Mouse (Mus musculus) kidney, postnatal 4 days (tissue): ENCODE measurements around the gene Gpr135.
A peak's percentile ranks its signal among the peaks of the same experiment; 100 is the strongest.
"Not testable (repeated sequence)": the region's sequence is repeated elsewhere in the genome, so short reads cannot be mapped to it uniquely, and the experiment has no call there.

Experiments
- DNase-seq, 2 experiments: peaks; one replicate each; pipeline ENCODE4 v3.0.0; 2021; ENCODE audit warnings: mixed read lengths in 2 of 2

The Gpr135 gene

DNA sequence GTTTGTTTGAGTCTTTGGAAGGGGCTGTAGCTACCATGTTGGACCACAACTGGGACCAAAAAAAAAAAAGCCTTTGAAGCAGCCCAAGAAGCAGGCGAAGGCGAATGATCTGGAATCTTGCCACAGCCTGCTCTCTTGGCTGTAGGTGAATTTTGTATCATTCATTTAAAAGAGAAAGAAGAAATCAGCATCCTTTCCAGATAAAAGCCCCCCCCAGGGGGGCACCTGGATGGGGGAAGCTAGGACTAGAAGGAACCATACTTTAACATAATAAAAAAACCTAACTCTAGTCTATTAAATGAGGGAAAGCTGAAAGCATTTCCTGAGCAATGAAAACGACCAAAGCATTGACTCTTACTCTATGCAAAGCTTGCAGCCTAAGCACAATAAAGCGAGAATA is 20.1 kb downstream of the Gpr135 start:
- DNase-seq = no peak

DNA sequence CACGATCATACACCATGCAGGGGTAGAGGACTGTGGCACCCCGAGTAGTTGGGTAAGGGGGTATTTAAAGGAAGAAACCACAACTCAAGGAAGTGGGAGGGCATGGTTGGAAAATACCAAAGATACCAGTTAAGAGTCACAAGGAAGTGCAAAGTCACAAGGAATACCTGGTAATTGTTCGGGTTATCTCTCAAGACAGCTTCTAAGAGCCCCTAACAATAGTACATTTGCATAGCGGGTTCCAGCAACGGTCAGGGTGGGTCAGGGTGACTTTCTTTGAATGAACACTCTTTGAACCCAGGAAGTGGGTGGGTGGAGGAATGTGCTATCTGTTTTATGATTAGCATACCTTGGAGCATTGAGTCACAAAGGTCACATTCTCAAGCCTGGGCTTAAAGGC is 20.8 kb downstream of the Gpr135 start:
- not testable (repeated sequence) for DNase-seq

DNA sequence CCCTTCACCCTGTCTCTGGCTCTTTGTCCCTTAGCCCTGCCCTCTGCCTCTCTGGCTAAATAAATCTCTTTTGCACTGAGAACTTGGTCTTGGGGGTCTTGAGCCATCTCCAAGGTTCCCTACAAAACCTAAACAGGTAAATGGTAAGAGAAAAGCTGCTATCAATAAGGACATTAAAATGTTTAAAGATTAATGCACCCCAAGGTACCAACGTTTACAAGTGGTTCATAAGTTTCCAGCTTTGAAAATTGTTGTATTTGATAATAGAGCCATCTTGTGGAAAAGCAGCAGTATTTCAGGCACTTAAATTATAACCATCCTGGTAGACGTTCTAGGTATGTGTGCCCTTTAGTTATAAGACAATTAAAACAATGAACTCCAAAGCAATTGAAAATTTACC is 23.4 kb downstream of the Gpr135 start:
- no peak for DNase-seq

DNA sequence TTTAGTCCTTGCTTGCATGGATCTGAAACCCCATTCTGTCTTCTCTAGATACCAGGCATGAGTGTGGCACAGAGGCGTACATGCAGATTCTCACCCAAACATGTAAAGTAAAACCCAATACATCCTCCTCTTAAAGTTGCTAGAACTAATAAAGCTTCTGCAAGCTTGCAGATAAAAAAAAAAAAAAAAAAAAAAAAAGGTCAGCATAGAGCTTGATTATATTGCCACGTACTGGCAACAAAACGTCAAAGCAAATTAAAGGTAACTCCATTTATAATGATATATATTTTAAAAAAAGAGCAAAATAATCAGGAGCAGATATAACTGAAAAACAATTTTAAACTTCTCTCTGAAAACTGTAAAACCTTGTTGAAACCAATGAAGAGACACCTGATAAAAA is 29.7 kb downstream of the Gpr135 start:
- no peak for DNase-seq

DNA sequence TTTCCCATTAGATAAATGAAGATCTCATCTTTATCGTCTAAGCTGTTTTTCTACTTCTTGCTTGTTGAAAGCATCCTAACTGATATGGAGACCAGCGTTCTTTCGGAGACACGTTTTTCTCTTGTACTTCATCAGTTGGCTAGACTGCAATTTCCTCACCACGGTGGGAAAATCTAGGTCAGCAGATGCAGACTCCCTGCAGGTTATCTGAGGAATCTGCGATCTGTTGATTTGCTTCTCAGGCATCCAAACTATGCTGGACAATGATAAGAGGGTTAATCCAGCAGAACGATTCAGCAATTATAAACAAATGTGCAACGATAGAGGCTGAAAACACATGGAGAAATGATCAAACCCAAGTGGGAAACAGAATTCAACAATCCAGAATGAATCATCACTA is 31.4 kb downstream of the Gpr135 start:
- no peak for DNase-seq

DNA sequence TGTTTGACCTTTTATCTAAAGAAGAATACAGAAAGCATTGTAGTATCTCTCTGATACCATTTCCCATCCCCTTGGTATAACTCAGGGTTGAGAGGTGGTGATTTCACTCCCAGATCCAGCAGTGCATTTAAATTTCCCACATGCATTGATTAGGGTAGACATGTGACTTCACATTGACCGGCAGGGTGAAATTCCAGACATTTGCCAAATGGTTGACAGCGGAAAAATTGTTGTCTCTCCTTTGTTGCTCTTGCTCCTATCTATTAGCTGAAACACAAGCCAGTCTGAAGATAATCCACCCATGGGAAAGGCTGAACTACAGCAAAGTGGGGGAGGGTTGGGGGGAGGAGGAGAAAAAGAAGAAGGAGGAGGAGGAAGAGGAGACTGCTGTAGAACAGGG is 32.1 kb downstream of the Gpr135 start:
- no peak for DNase-seq

DNA sequence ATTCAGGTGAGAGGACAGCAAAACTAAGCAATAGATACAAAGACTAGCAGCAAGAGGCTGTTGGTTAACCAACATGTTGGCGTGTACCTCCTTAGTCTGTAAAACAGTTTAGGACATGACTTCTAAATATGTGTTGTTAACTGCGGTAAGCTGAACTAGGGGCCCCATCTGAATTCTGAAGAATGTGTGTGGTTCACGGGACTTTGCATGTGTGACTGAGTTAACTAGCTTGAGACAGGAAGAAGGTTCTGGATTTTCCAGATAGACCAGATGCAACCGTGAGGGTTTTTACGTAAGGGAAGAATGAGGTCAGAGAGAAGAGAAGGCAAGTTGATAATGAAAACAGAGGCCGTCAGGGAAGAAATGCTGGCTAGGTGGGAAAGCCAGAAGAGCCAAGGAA is 33.9 kb downstream of the Gpr135 start:
- DNase-seq = no peak

DNA sequence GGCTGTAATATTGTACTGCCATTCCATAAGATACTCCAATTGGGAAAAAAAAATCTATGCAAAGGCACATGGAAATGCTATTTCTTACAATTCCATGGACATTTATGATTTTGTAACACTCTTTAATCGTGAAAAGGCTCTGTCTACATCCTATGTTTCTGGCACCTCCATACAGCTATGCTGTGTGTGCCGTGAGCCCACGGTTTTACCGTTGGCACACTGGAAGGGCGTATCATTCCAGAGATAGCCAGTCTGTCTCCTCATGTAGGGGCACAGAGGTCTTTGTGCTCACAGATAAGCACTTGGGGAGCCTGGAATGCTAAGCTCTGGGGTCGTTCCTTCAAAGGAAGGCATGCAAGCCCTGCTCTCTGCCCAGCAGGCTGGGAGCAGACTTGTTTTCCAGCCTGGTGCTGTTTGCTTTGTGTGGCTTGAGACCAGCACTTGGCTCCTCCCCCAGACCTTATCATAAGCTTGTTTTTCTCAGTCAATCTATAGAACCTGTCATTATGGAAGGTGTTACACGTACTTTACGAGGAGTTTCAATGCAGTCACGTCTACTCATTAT is 34.7 kb downstream of the Gpr135 start:
- no peak for DNase-seq

DNA sequence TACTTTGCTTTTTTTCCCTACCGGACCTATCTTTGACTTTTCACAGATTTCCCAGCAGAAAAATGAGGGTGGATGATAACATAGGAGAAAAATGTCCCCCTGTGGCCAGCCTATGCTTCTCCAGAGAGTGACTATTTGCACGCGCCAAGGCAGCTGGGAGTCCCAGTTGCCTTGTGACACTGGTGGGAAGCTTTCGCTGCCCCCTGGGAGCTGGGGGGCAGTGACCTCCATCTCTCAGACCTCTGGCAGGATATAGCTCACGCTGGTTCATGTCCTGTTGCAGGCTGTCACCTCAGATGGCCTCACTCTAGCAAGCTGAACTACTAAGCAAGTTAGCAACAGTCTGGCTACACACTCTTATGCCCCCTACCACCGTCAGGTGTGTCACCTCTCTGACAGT is 39.1 kb downstream of the Gpr135 start:
- peak; percentile 58 to 73 for DNase-seq

DNA sequence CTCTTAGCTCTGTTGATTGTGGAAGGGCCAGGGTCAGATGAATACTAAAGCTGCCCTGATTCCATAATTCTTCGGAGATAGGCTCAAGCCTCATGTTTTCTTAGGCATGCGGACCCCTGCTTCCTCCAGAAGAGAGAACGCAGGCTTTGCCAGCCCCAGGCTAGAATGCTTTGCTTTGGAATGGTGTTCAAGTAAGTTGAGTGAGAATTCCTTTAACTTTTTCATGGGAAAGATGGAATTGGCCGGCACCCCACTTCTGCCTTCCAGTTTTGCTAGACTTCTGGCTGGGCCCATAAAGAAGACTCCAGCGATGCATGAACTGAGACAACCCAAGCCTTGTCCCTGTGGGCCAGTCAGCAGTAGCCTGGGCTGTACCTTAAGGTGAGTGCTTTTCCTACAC is 39.8 kb downstream of the Gpr135 start:
- DNase-seq = peak; percentile 41 to 60

DNA sequence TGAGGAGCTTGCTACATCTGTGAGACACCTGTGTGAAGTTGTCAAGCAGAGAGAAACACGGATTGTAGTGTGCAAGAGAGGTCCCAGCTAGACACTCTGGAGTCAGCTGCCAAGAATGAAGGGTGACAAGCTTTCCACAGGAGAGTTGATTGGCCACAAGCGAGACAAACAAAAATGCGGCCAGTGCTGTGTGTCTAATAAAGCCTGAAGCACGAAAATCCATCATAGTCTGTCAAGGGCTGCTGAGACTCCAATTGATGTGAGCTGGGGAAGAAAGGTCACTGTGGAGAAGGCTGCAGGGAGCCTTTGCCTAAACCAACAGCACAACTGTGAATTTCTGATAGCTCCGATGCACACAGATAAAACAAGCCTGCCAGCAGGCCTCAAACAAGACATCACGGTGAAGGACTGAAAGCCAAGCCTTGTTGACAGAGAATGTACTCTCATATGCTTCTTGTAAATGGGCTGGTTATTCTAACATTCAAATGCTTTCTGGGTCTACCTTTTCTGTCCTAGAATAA is 45.6 kb downstream of the Gpr135 start:
- DNase-seq = no peak

DNA sequence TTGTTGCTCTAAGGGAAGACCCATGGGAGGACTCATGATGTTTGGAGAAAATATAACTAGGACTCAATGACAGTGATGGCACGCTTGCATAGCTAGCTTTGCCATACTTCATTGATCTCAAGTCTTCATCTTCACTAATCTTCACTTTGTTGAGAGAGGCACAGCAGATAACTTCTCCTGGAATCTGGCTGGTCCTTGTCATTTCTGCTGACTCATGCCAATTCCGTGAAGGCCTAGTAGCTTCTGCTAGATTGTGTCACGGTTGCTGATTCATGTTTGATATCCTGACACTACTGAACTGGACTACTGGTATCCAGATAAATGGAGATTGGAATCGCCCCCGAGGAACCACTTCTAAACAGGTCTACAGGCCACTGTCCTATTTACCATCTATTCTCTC is 47.4 kb downstream of the Gpr135 start:
- DNase-seq = no peak

DNA sequence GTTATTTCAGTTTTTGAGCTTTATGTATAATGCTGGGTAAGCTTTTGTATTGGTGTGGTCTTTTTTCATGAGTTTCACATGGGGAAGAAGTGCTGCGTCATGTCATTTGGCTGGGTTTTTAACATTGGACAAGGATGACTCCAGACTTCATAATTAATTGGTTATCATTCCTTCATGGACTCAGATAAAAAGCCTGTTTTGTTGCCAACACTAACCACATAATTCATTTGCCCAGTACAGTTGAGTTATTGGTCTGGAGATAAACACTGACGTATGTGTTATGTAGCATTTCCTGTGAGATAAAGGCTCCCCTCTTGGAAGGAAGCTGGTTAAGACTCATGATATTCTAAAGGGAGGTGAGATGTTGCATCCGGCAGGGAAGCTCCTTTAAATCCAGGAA is 48.1 kb downstream of the Gpr135 start:
- no peak for DNase-seq

DNA sequence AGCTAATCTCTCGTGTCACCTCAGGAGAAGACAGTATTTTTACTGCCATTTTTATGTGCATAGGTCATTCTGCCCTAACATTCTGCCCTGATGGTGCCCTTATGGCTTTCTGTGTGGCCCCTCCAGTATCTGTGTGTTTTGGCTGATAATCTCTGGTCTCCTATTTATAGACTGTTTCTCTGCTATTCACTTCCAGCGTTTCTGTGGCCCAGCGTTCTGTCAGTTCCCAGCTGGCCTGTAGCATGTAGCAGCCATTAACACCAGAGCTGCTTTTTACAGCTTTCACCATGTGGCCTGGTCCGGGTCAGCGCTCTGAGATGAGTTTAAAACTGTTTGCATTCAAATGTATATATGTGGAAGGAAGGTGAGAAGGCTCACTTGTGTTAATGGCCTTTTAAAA is 49.4 kb downstream of the Gpr135 start:
- DNase-seq = peak; percentile 35 to 50

DNA sequence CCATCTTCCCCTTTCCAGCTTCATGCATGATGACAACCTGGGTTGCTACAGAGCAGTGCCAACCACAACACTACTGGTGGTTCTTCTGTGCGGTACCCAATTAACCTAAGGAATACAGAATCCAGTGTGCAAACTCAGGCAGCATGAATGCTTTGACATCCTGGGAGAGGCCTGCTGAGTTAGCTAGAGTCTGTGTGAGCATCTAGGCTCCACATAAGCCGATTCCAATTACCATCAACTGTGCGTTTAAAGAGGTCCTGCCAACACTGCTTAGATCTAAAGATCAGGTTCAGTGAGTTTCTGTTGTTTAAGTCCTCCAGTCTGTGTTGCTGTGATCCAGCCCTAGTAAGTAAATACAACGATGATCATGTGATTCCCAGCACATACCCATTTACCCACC is 50.6 kb downstream of the Gpr135 start:
- no peak for DNase-seq
